In the genomic region with DNA sequence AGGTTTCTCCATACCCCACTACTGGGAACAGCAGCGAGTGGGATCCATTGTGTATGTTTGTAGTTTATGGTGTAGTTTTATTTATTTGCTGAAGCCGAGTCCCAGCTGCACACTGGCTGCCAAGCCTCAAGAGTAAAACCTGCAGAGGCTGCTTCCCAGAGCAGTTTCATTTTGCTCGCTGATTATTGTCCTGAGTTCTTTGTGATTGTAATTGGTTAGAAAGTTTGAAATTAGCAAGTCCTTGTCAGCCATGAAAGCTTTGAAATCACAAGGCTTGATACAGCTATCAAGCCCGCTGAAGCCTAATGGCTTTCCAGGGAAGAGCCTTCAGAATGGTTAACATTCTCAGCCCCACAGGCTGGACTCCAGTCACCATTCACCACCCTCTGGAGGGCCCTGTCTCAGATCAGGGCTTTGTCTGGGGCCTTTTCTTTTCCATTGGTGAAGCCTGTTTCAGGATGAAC, we compare ENCODE assay signal across 12 mouse cellular contexts.
A peak's percentile ranks its signal among the peaks of the same experiment; 100 is the strongest.
DNase-seq lines count a peak whose midpoint lies in the region; ATAC-seq and TF ChIP-seq lines count a peak whose summit lies in the region.
"Had no signal": no experiment of that assay in that cellular context is flagged by ENCODE, and none has a peak within 500 bp of the region (broad histone marks: within the 10 kb centered on the region; RNA-seq: fewer than 3 reads in every experiment).

No protein-coding gene starts in this region.

- H3K9me3 ChIP-seq in heart, embryonic 16.5 days (replicated peaks; ENCODE audit: control insufficient read depth, low read length): no peaks in the 10 kb centered on the region; the same call in 1 of the 2 replicates
- H3K9me3 ChIP-seq in hindbrain, embryonic 12.5 days (replicated peaks): no peaks in the 10 kb centered on the region
- no peaks in the 10 kb centered on the region for H3K9me3 ChIP-seq in midbrain, postnatal 0 days (ENCODE audit: low read length)
- H3K9me3 ChIP-seq in liver, embryonic 12.5 days (replicated peaks): no peaks in the 10 kb centered on the region
- H3K9me3 ChIP-seq: heart, embryonic 12.5 days had no signal

- DNase-seq in heart, postnatal 10 days: no peak
- DNase-seq in embryo, embryonic 10.5 days (ENCODE audit: low spot score): peak; percentile 69
- DNase-seq in midbrain, postnatal 0 days (ENCODE audit: low spot score): no peak
- no peak for DNase-seq in frontal cortex, postnatal 25 days (ENCODE audit: low spot score in 2 of 2)
- no peak for DNase-seq in left cerebral cortex, postnatal 14 days (ENCODE audit: low spot score in 2 of 2)
- DNase-seq: cerebellum, postnatal 36 days; lung, postnatal 14 days had no signal

- no peak overlapping the region for H3K27ac ChIP-seq in heart, embryonic 16.5 days (ENCODE audit: low read length)
- peak overlapping the region; percentile 69; the same call in 1 of the 2 replicates for H3K27ac ChIP-seq in hindbrain, embryonic 12.5 days
- H3K27ac ChIP-seq in midbrain, postnatal 0 days (ENCODE audit: low read depth, low read length): peak overlapping the region; percentile 43
- no peak overlapping the region for H3K27ac ChIP-seq in liver, embryonic 12.5 days
- H3K27ac ChIP-seq: stomach, postnatal 0 days had no signal

- H3K4me2 ChIP-seq in heart, embryonic 16.5 days (ENCODE audit: low read depth, low read length): 0 out of 2 replicates have a peak overlapping the region, but pooled peaks have one; percentile 10
- no peak overlapping the region for H3K4me2 ChIP-seq in hindbrain, embryonic 12.5 days (replicated peaks)
- no peak overlapping the region for H3K4me2 ChIP-seq in midbrain, postnatal 0 days (ENCODE audit: low read depth, low read length, poor library complexity, severe bottlenecking)
- H3K4me2 ChIP-seq in liver, embryonic 12.5 days: no peak overlapping the region
- H3K4me2 ChIP-seq: heart, embryonic 12.5 days had no signal

- H3K9ac ChIP-seq in heart, embryonic 16.5 days (ENCODE audit: low read length): no peak overlapping the region
- H3K9ac ChIP-seq in hindbrain, embryonic 12.5 days: no peak overlapping the region
- H3K9ac ChIP-seq in midbrain, postnatal 0 days (replicated peaks; ENCODE audit: low read length, poor library complexity, severe bottlenecking): no peak overlapping the region
- no peak overlapping the region for H3K9ac ChIP-seq in liver, embryonic 12.5 days
- H3K9ac ChIP-seq: heart, embryonic 12.5 days had no signal

- ATAC-seq in heart, embryonic 16.5 days (replicated peaks; ENCODE audit: extremely low read depth, insufficient read depth, low FRiP score): no peak
- peak; percentile 88 for ATAC-seq in hindbrain, embryonic 12.5 days (ENCODE audit: low FRiP score)
- ATAC-seq in midbrain, postnatal 0 days (ENCODE audit: low FRiP score): no peak
- no peak for ATAC-seq in liver, embryonic 12.5 days

- WGBS in heart, embryonic 16.5 days: 58% methylated on average over 4 of the region's 4 CpGs
- 26% methylated on average over 4 of the region's 4 CpGs for WGBS in hindbrain, embryonic 12.5 days
- WGBS in midbrain, postnatal 0 days: 15% methylated on average over 4 of the region's 4 CpGs
- 54% methylated on average over 4 of the region's 4 CpGs for WGBS in liver, embryonic 12.5 days (ENCODE audit: insufficient replicate concordance)

- intact Hi-C loops in heart, postnatal 10 days (cut with DNase I): no loop called here
- intact Hi-C loops in left cerebral cortex, postnatal 14 days (cut with DNase I): no loop called here

- no peaks in the 10 kb centered on the region for H3K4me1 ChIP-seq in heart, embryonic 16.5 days (ENCODE audit: control insufficient read depth, insufficient read depth, low read length)
- H3K4me1 ChIP-seq in hindbrain, embryonic 12.5 days: peaks cover 15% of the 10 kb centered on the region
- no peaks in the 10 kb centered on the region for H3K4me1 ChIP-seq in midbrain, postnatal 0 days (ENCODE audit: insufficient read depth, low read length)
- no peaks in the 10 kb centered on the region for H3K4me1 ChIP-seq in liver, embryonic 12.5 days

- no peaks in the 10 kb centered on the region for H3K27me3 ChIP-seq in heart, embryonic 16.5 days (ENCODE audit: control insufficient read depth, insufficient read depth, low read length)
- H3K27me3 ChIP-seq in hindbrain, embryonic 12.5 days: no peaks in the 10 kb centered on the region
- H3K27me3 ChIP-seq in midbrain, postnatal 0 days (ENCODE audit: insufficient read depth, low read length): no peaks in the 10 kb centered on the region
- no peaks in the 10 kb centered on the region for H3K27me3 ChIP-seq in liver, embryonic 12.5 days (replicated peaks)
- H3K27me3 ChIP-seq: heart, embryonic 12.5 days had no signal

- H3K36me3 ChIP-seq in heart, embryonic 16.5 days (ENCODE audit: control insufficient read depth, insufficient read depth): no peaks in the 10 kb centered on the region
- H3K36me3 ChIP-seq in hindbrain, embryonic 12.5 days: no peaks in the 10 kb centered on the region
- no peaks in the 10 kb centered on the region for H3K36me3 ChIP-seq in midbrain, postnatal 0 days (ENCODE audit: insufficient read depth, low read length)
- H3K36me3 ChIP-seq in liver, embryonic 12.5 days: no peaks in the 10 kb centered on the region
- H3K36me3 ChIP-seq: heart, embryonic 12.5 days had no signal

- no peak overlapping the region for H3K4me3 ChIP-seq in heart, embryonic 16.5 days (ENCODE audit: low read length)
- H3K4me3 ChIP-seq in hindbrain, embryonic 12.5 days: no peak overlapping the region
- H3K4me3 ChIP-seq in midbrain, postnatal 0 days (ENCODE audit: low read depth, low read length): no peak overlapping the region
- H3K4me3 ChIP-seq in liver, embryonic 12.5 days: no peak overlapping the region
- H3K4me3 ChIP-seq: heart, embryonic 12.5 days had no signal

- no peak for TF ChIP-seq CTCF in midbrain, postnatal 0 days (IDR thresholded peaks at IDR 0.05)

Comparison
In these comparisons a context has a peak if more than half of its experiments do, and no peak if none do; other contexts are left out.
1. H3K27ac ChIP-seq: peak in hindbrain, embryonic 12.5 days (single experiment) and midbrain, postnatal 0 days (single experiment); none in heart, embryonic 16.5 days (single experiment) and liver, embryonic 12.5 days (single experiment).